Mouse (Mus musculus): ENCODE results near the gene H2afy. TPM values are rescaled to one million over a fixed set of nuclear protein-coding genes. Genes with fewer than 3 reads are reported as not detected.

H2afy gene
- polyA plus RNA-seq, 1 experiment = 240 TPM

DNA sequence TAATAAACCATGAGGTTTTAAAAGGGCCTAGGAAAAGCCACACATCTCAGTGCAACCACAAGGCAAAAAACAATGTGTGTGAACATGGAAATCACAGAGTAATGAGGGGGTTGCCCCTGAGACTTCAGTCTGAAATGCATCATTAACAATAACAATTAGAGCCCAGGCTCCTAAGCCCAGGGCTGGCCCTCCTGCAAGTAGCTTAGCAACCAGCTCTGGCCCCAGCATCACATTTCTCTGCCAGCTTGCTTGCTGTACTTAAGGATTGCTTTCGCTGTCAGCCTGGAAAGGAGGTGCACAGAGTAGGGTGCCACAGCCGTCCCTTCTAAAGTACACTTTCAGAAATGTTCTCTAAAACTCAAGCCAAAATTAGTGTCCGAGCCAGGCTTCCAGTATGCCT, 42.5 kb downstream of the H2afy start:
- Histone ChIP-seq H3K4me1 (ENCODE audit: control insufficient read depth, insufficient read depth, low read length) (no peaks in the 10 kb centered on the region), H3K9me3 (replicated peaks; ENCODE audit: control insufficient read depth, insufficient read depth, low read length, poor library complexity, severe bottlenecking) (no peaks in the 10 kb centered on the region), H3K9ac (ENCODE audit: low read depth, poor library complexity, severe bottlenecking) (no peak overlapping the region), H3K27me3 (ENCODE audit: control insufficient read depth, insufficient read depth, low read length, poor library complexity, severe bottlenecking) (no peaks in the 10 kb centered on the region), H3K36me3 (ENCODE audit: control insufficient read depth, insufficient read depth, low read length, poor library complexity, severe bottlenecking) (peaks cover 5% of the 10 kb centered on the region), H3K27ac (ENCODE audit: insufficient read depth, low read length) (no peak overlapping the region), H3K4me3 (ENCODE audit: low read depth, low read length) (no peak overlapping the region)
- TF ChIP-seq EP300 (IDR thresholded peaks at IDR 0.05; ENCODE audit: insufficient read depth, low read depth, low read length) (no peak), CTCF (IDR thresholded peaks at IDR 0.05; ENCODE audit: low read depth, low read length) (no peak), POLR2A (IDR thresholded peaks at IDR 0.05; ENCODE audit: insufficient read depth, low read length) (no peak)

DNA sequence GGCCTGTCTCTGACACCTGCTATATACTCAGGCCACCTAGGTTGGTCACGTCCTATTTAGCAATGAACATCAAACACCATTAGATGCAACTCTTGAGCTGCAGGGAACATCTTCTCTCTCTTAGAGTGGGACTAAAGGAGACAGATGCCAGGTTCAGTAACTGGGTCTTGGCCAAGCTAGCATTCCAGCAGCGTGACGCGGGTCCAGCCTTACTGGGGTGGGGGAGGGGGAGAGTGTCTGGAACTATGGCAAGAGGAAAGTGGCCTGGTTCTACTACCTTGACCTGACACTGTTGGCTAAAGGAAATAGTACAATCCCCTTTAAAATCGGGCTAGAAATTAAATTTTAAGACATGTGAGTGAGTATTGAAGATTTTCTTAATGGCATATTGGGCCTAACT, 43.6 kb downstream of the H2afy start:
- Histone ChIP-seq H3K36me3 (ENCODE audit: control insufficient read depth, insufficient read depth, low read length, poor library complexity, severe bottlenecking) (peaks cover 7% of the 10 kb centered on the region), H3K9ac (ENCODE audit: low read depth, poor library complexity, severe bottlenecking) (no peak overlapping the region), H3K27me3 (ENCODE audit: control insufficient read depth, insufficient read depth, low read length, poor library complexity, severe bottlenecking) (no peaks in the 10 kb centered on the region), H3K27ac (ENCODE audit: insufficient read depth, low read length) (no peak overlapping the region), H3K4me1 (ENCODE audit: control insufficient read depth, insufficient read depth, low read length) (no peaks in the 10 kb centered on the region), H3K9me3 (replicated peaks; ENCODE audit: control insufficient read depth, insufficient read depth, low read length, poor library complexity, severe bottlenecking) (no peaks in the 10 kb centered on the region), H3K4me3 (ENCODE audit: low read depth, low read length) (no peak overlapping the region)
- TF ChIP-seq CTCF (IDR thresholded peaks at IDR 0.05; ENCODE audit: low read depth, low read length) = no peak
- TF ChIP-seq POLR2A (IDR thresholded peaks at IDR 0.05; ENCODE audit: insufficient read depth, low read length) = no peak
- no peak for TF ChIP-seq EP300 (IDR thresholded peaks at IDR 0.05; ENCODE audit: insufficient read depth, low read depth, low read length)

DNA sequence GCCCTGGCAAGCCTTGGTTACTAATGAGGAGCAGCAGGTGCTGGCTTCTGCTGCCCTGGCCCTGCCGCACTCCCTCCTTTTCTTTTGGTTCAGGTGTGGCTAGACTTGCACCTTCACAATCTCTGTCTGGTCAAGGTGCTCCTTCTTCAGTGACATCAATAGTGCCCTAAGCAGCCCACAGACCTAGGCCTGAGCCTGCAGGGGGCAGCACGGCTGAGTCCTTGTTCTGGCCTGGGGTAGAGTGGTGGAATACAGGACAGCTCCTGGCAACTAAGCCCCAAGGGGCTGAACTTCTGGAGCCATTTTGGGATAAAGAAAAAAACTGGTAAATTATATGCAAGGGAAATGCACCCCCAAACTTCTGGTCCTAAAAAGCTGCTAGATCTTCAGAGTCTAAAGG, 45.6 kb downstream of the H2afy start:
- H3K9me3 ChIP-seq (replicated peaks; ENCODE audit: control insufficient read depth, insufficient read depth, low read length, poor library complexity, severe bottlenecking) = no peaks in the 10 kb centered on the region
- TF ChIP-seq EP300 (IDR thresholded peaks at IDR 0.05; ENCODE audit: insufficient read depth, low read depth, low read length) (no peak), CTCF (IDR thresholded peaks at IDR 0.05; ENCODE audit: low read depth, low read length) (peak; percentile 57), POLR2A (IDR thresholded peaks at IDR 0.05; ENCODE audit: insufficient read depth, low read length) (no peak)
- no peaks in the 10 kb centered on the region for H3K4me1 ChIP-seq (ENCODE audit: control insufficient read depth, insufficient read depth, low read length)
- H3K27me3 ChIP-seq (ENCODE audit: control insufficient read depth, insufficient read depth, low read length, poor library complexity, severe bottlenecking) = no peaks in the 10 kb centered on the region
- no peak overlapping the region for H3K9ac ChIP-seq (ENCODE audit: low read depth, poor library complexity, severe bottlenecking)
- no peak overlapping the region for H3K27ac ChIP-seq (ENCODE audit: insufficient read depth, low read length)
- peaks cover 7% of the 10 kb centered on the region for H3K36me3 ChIP-seq (ENCODE audit: control insufficient read depth, insufficient read depth, low read length, poor library complexity, severe bottlenecking)
- no peak overlapping the region for H3K4me3 ChIP-seq (ENCODE audit: low read depth, low read length)

DNA sequence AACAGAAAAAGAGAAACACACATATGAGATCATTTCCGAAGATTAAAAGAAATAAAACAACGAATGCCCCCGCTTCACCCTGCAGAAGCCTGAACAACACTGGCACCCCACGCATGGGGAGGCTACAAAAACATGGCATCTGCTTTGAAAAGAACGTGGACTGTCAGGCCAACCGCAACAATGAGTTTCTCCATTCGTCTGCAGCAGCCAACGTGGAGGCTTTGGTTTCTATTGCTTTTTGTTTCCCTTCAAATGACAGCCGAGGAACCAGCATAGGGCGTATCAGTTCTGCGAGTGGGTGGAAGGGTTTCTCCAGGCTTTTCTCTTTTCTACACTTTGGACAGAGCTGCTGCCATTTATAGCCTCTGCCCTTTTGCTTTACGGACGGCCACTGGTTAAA, 47.6 kb downstream of the H2afy start:
- no peaks in the 10 kb centered on the region for H3K9me3 ChIP-seq (replicated peaks; ENCODE audit: control insufficient read depth, insufficient read depth, low read length, poor library complexity, severe bottlenecking)
- H3K27me3 ChIP-seq (ENCODE audit: control insufficient read depth, insufficient read depth, low read length, poor library complexity, severe bottlenecking) = no peaks in the 10 kb centered on the region
- TF ChIP-seq EP300 (IDR thresholded peaks at IDR 0.05; ENCODE audit: insufficient read depth, low read depth, low read length) (no peak), CTCF (IDR thresholded peaks at IDR 0.05; ENCODE audit: low read depth, low read length) (no peak), POLR2A (IDR thresholded peaks at IDR 0.05; ENCODE audit: insufficient read depth, low read length) (no peak)
- peaks cover 7% of the 10 kb centered on the region for H3K36me3 ChIP-seq (ENCODE audit: control insufficient read depth, insufficient read depth, low read length, poor library complexity, severe bottlenecking)
- H3K27ac ChIP-seq (ENCODE audit: insufficient read depth, low read length) = no peak overlapping the region
- no peaks in the 10 kb centered on the region for H3K4me1 ChIP-seq (ENCODE audit: control insufficient read depth, insufficient read depth, low read length)
- H3K4me3 ChIP-seq (ENCODE audit: low read depth, low read length) = no peak overlapping the region
- H3K9ac ChIP-seq (ENCODE audit: low read depth, poor library complexity, severe bottlenecking) = no peak overlapping the region

DNA sequence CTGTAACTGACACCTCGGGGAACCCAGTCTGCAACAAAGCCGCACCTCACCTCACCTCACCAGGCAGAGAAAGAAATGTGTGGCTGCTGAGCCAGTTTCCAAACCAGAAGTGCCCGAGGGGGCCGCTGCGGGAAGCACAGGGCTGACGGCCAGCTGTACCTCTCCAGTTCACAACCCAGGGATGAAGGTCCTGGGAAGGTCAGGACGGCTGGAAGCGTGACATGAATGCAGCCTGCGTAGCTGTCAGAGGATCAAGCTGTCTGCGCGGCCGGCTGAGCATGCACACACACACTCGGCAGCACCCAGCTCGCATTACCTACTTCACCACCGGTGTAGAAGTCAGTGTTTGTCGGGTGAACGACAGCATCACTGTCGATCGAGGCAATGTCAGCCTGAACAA, 48.2 kb downstream of the H2afy start:
- Histone ChIP-seq H3K27ac (ENCODE audit: insufficient read depth, low read length) (no peak overlapping the region), H3K9ac (ENCODE audit: low read depth, poor library complexity, severe bottlenecking) (no peak overlapping the region), H3K9me3 (replicated peaks; ENCODE audit: control insufficient read depth, insufficient read depth, low read length, poor library complexity, severe bottlenecking) (no peaks in the 10 kb centered on the region), H3K4me3 (ENCODE audit: low read depth, low read length) (no peak overlapping the region), H3K27me3 (ENCODE audit: control insufficient read depth, insufficient read depth, low read length, poor library complexity, severe bottlenecking) (no peaks in the 10 kb centered on the region), H3K4me1 (ENCODE audit: control insufficient read depth, insufficient read depth, low read length) (no peaks in the 10 kb centered on the region), H3K36me3 (ENCODE audit: control insufficient read depth, insufficient read depth, low read length, poor library complexity, severe bottlenecking) (peaks cover 9% of the 10 kb centered on the region)
- TF ChIP-seq EP300 (IDR thresholded peaks at IDR 0.05; ENCODE audit: insufficient read depth, low read depth, low read length) = no peak
- TF ChIP-seq CTCF (IDR thresholded peaks at IDR 0.05; ENCODE audit: low read depth, low read length) = no peak
- no peak for TF ChIP-seq POLR2A (IDR thresholded peaks at IDR 0.05; ENCODE audit: insufficient read depth, low read length)

DNA sequence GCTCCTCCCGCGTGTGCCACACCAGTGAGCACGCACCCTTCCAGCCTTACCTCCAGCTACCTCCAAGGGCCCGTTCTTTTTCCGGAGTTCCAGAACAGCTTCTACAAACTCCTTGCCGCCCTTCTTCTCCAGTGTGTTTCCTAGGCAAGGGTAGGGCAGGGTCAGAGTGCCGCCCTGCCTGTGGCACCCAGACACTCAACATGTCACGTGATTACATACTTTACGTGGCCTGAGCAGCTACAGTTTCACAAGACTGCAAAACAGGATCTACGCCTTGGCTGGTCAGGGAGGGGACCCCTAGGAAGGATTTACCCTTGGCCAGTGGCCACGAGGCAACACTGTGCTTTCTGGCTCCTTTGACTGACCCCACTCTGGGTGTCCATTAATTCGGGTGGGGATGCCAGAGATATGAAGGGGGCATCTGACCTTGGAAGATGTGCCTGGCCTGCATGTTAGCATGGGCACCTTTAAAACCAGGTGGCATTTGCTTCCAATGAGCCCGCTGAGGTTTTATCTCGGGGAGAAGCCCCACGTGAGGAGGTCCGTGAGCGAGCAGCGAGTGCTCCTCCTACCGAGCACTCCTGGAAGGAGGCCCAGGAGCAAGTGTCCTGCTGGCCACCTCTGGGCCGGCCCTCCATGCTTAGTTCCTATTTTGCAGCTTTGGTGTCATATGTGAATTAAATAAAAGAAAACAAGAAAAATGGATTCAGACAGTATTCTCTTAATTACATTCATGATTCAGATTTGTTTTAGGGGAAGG, 51.8 kb downstream of the H2afy start:
- Histone ChIP-seq H3K27ac (ENCODE audit: insufficient read depth, low read length) (no peak overlapping the region), H3K9ac (ENCODE audit: low read depth, poor library complexity, severe bottlenecking) (no peak overlapping the region), H3K4me3 (ENCODE audit: low read depth, low read length) (no peak overlapping the region), H3K36me3 (ENCODE audit: control insufficient read depth, insufficient read depth, low read length, poor library complexity, severe bottlenecking) (peaks cover 15% of the 10 kb centered on the region), H3K27me3 (ENCODE audit: control insufficient read depth, insufficient read depth, low read length, poor library complexity, severe bottlenecking) (no peaks in the 10 kb centered on the region), H3K9me3 (replicated peaks; ENCODE audit: control insufficient read depth, insufficient read depth, low read length, poor library complexity, severe bottlenecking) (no peaks in the 10 kb centered on the region), H3K4me1 (ENCODE audit: control insufficient read depth, insufficient read depth, low read length) (no peaks in the 10 kb centered on the region)
- TF ChIP-seq CTCF (IDR thresholded peaks at IDR 0.05; ENCODE audit: low read depth, low read length) (no peak), POLR2A (IDR thresholded peaks at IDR 0.05; ENCODE audit: insufficient read depth, low read length) (no peak), EP300 (IDR thresholded peaks at IDR 0.05; ENCODE audit: insufficient read depth, low read depth, low read length) (no peak)
